Mouse (Mus musculus) liver, embryonic 13.5 days (tissue): ENCODE measurements around the gene Vps16. TPM values are rescaled to one million over a fixed set of nuclear protein-coding genes. Genes with fewer than 3 reads are reported as not detected.

Experiments
- ATAC-seq: fragments of 200-750 bp; cut with Nextera tagmentation; 2 replicates; pipeline ENCODE4 v1.8.0; 2017; ENCODE audit warnings: low read depth, mild to moderate bottlenecking, moderate number of reproducible peaks, moderate library complexity
- DNase-seq: peaks from one replicate; pipeline ENCODE4 v3.0.0; 2022
- H3K27ac ChIP-seq: fragments of 300-500 bp; sonication (generic); 2 replicates; pipeline ENCODE4 v1.5.1; 2015; ENCODE audit warnings: moderate library complexity, mild to moderate bottlenecking, inconsistent platforms
- H3K27me3 ChIP-seq: fragments of 300-500 bp; sonication (generic); 2 replicates; pipeline ENCODE4 v1.6.1; 2015; ENCODE audit warnings: mild to moderate bottlenecking, inconsistent platforms
- H3K36me3 ChIP-seq: fragments of 300-500 bp; sonication (generic); 2 replicates; pipeline ENCODE4 v1.6.1; 2015; ENCODE audit warnings: mild to moderate bottlenecking, inconsistent platforms
- H3K4me1 ChIP-seq: fragments of 300-500 bp; sonication (generic); replicated peaks from 2 replicates; pipeline ENCODE4 v1.6.1; 2015; ENCODE audit warnings: inconsistent platforms
- H3K4me2 ChIP-seq: fragments of 300-500 bp; sonication (generic); 2 replicates; pipeline ENCODE4 v1.6.1; 2015; ENCODE audit warnings: inconsistent platforms, mild to moderate bottlenecking, moderate library complexity
- H3K4me3 ChIP-seq: fragments of 300-500 bp; sonication (generic); replicated peaks from 2 replicates; pipeline ENCODE4 v1.5.1; 2015; ENCODE audit warnings: mild to moderate bottlenecking, inconsistent platforms
- H3K9ac ChIP-seq: fragments of 300-500 bp; sonication (generic); 2 replicates; pipeline ENCODE4 v1.6.1; 2015; ENCODE audit warnings: mild to moderate bottlenecking, inconsistent platforms
- H3K9me3 ChIP-seq: fragments of 300-500 bp; sonication (generic); replicated peaks from 2 replicates; pipeline ENCODE4 v1.6.1; 2016; ENCODE audit warnings: inconsistent platforms
- WGBS: fragments of 180-500 bp; shearing (Covaris S2); methylation state at CpG from one replicate; pipeline ENCODE4 v1.1.7; 2015; ENCODE audit not compliant: insufficient replicate concordance; 5-methylcytosine and 5-hydroxymethylcytosine counted together
- polyA plus RNA-seq: library from polyadenylated mRNA; unstranded; fragments of >200 nt; fragmentation: Nextera tagmentation; extraction: Ambion mirVana; gene quantifications from 2 replicates; pipeline ENCODE4 v1.2.1, GENCODE M21; 2015

Vps16 gene
- polyA plus RNA-seq, 1 experiment from 2014 or later, result 47.3 TPM

DNA sequence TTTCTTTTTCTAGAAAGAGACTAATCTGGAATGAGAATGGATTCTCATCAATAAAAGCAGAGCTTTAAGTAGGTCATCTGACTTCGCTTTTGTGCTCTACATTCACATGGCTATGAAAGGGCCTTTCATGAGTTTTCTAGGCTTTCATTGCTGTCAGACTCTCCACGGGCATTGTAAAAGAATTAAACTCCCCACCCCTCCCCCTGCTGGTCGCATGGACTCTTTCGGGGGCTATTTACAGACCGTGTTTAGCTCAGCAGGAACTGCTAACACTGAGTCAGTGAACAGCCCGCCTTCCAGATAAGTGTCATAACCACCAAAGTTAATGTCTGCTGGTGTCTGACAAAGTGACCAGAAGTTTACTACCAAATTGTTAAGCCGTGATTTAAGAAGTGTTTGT, 67.4 kb downstream of the Vps16 start:
- no peak overlapping the region for H3K9ac ChIP-seq
- no peak overlapping the region for H3K27ac ChIP-seq
- DNase-seq, result peak; percentile 7
- peaks cover 3% of the 10 kb centered on the region; the same call in 1 of the 2 replicates for H3K9me3 ChIP-seq
- no peaks in the 10 kb centered on the region; the same call in 1 of the 2 replicates for H3K36me3 ChIP-seq
- 21% methylated on average over 7 of the region's 7 CpGs for WGBS
- H3K27me3 ChIP-seq, result no peaks in the 10 kb centered on the region
- peaks cover 34% of the 10 kb centered on the region for H3K4me1 ChIP-seq
- no peak overlapping the region for H3K4me2 ChIP-seq
- H3K4me3 ChIP-seq, result no peak overlapping the region
- ATAC-seq, result no peak

Other genes with a start within 250 kb of the Vps16 start
- gene Snrpb, start 244.9 kb upstream of the Vps16 start, polyA plus RNA-seq, result 386 and 388 TPM in 2 replicates
- gene Tmc2, start 229.1 kb upstream of the Vps16 start, polyA plus RNA-seq, result not detected in 2 replicates
- gene Nop56, start 149.9 kb upstream of the Vps16 start, polyA plus RNA-seq, result 271 and 279 TPM in 2 replicates
- 117 and 120 TPM in 2 replicates for gene Idh3b, start 139.8 kb upstream of the Vps16 start, polyA plus RNA-seq
- gene Ebf4, start 129.2 kb upstream of the Vps16 start, polyA plus RNA-seq, result 0.03 and 0.10 TPM in 2 replicates
- gene Cpxm1, start 26.8 kb upstream of the Vps16 start, polyA plus RNA-seq, result 5.3 and 7.2 TPM in 2 replicates
- not detected in 2 replicates for gene Gm28372, start 19.1 kb upstream of the Vps16 start, polyA plus RNA-seq
- not detected in 2 replicates for gene 1700020A23Rik, start 19.1 kb upstream of the Vps16 start, polyA plus RNA-seq
- not detected in 2 replicates for gene Tmem239, start 17.9 kb upstream of the Vps16 start, polyA plus RNA-seq
- 3.5 and 3.8 TPM in 2 replicates for gene Pced1a, start 362 bp downstream of the Vps16 start, polyA plus RNA-seq
- gene Ptpra, start 25.9 kb downstream of the Vps16 start, polyA plus RNA-seq, result 29.9 and 34.8 TPM in 2 replicates
- gene Mrps26, start 139.4 kb downstream of the Vps16 start, polyA plus RNA-seq, result 65.7 and 68.3 TPM in 2 replicates
- gene Oxt, start 151.8 kb downstream of the Vps16 start, polyA plus RNA-seq, result not detected in 2 replicates
- gene Avp, start 158.2 kb downstream of the Vps16 start, polyA plus RNA-seq, result not detected in 2 replicates
- gene Fastkd5, start 205.7 kb downstream of the Vps16 start, polyA plus RNA-seq, result 12.0 and 16.8 TPM in 2 replicates
- gene Ubox5, start 205.7 kb downstream of the Vps16 start, polyA plus RNA-seq, result 6.2 and 6.5 TPM in 2 replicates
- 0.95 and 1.3 TPM in 2 replicates for gene Lzts3, start 218.5 kb downstream of the Vps16 start, polyA plus RNA-seq
- gene Ddrgk1, start 240.3 kb downstream of the Vps16 start, polyA plus RNA-seq, result 41.7 and 43.6 TPM in 2 replicates
- gene Itpa, start 243.3 kb downstream of the Vps16 start, polyA plus RNA-seq, result 66.5 and 78.5 TPM in 2 replicates